Mouse (Mus musculus) cerebellum, adult 8-10 months (tissue): ENCODE results near the gene Krt9.
"Not testable (repeated sequence)": the region's sequence is repeated elsewhere in the genome, so short reads cannot be mapped to it uniquely, and the experiment has no call there.

Source experiments
- DNase-seq: peaks from one replicate; pipeline ENCODE4 v3.0.0; 2022

Gene Krt9

GRCm38 (mm10) chr11:100192992-100193391, at the start of gene Krt9:
Gene Krt9 (minus strand): TSS chr11:100193246.
- no peak for DNase-seq

- not testable (repeated sequence) for DNase-seq
These were observed 47.2 kb upstream of the Krt9 start for GRCm38 (mm10) chr11:100240272-100240671.

GRCm38 (mm10) chr11:100221741-100222140, 28.7 kb upstream of the Krt9 start:
- DNase-seq: no peak

- no peak for DNase-seq
These were observed 26.3 kb upstream of the Krt9 start for GRCm38 (mm10) chr11:100219304-100219703.

GRCm38 (mm10) chr11:100208542-100208941, 15.5 kb upstream of the Krt9 start:
- DNase-seq: no peak

GRCm38 (mm10) chr11:100207498-100207897, 14.5 kb upstream of the Krt9 start, which contains the start of gene Krt14:
Gene Krt14 (minus strand): TSS chr11:100207548.
- DNase-seq: no peak

GRCm38 (mm10) chr11:100203448-100203847, 10.4 kb upstream of the Krt9 start:
- no peak for DNase-seq

GRCm38 (mm10) chr11:100202906-100203305, 9.9 kb upstream of the Krt9 start:
- no peak for DNase-seq

GRCm38 (mm10) chr11:100200104-100200820, 7.2 kb upstream of the Krt9 start:
- DNase-seq: peak; percentile 1

GRCm38 (mm10) chr11:100198666-100199065, 5.6 kb upstream of the Krt9 start:
- DNase-seq: no peak

GRCm38 (mm10) chr11:100191820-100192219, 1.2 kb downstream of the Krt9 start:
- no peak for DNase-seq

GRCm38 (mm10) chr11:100186736-100187135, 6.3 kb downstream of the Krt9 start:
- no peak for DNase-seq

GRCm38 (mm10) chr11:100181725-100182124, 11.3 kb downstream of the Krt9 start:
- DNase-seq: no peak

GRCm38 (mm10) chr11:100179260-100179659, 13.8 kb downstream of the Krt9 start:
- no peak for DNase-seq

GRCm38 (mm10) chr11:100178307-100178706, 14.7 kb downstream of the Krt9 start:
- DNase-seq: no peak

GRCm38 (mm10) chr11:100176791-100177190, 16.3 kb downstream of the Krt9 start:
- DNase-seq: no peak

- peak; percentile 40 for DNase-seq
These were observed 24.0 kb downstream of the Krt9 start for GRCm38 (mm10) chr11:100168765-100169762.

- no peak for DNase-seq
These were observed 25.0 kb downstream of the Krt9 start for GRCm38 (mm10) chr11:100168071-100168470.

GRCm38 (mm10) chr11:100164392-100164791, 28.7 kb downstream of the Krt9 start:
- DNase-seq: no peak

GRCm38 (mm10) chr11:100157908-100158477, 35.1 kb downstream of the Krt9 start:
- DNase-seq: no peak

GRCm38 (mm10) chr11:100157331-100157730, 35.7 kb downstream of the Krt9 start:
- no peak for DNase-seq

GRCm38 (mm10) chr11:100155497-100156255, 37.4 kb downstream of the Krt9 start:
- no peak for DNase-seq
